ENCODE assay signal across 19 mouse cellular contexts in genomic region chr6:53259841-53260240, GRCm38 (mm10). TPM values are rescaled to one million over a fixed set of nuclear protein-coding genes. Genes with fewer than 3 reads are reported as not detected.
DNase-seq lines count a peak whose midpoint lies in the region; ATAC-seq lines count a peak whose summit lies in the region.
"Had no signal": no experiment of that assay in that cellular context is flagged by ENCODE, and none has a peak within 500 bp of the region (broad histone marks: within the 10 kb centered on the region; RNA-seq: fewer than 3 reads in every experiment).

No protein-coding gene starts in this region.

- no peaks in the 10 kb centered on the region for H3K36me3 ChIP-seq in forebrain, embryonic 14.5 days (ENCODE audit: control insufficient read depth, insufficient read depth, low read length)
- H3K36me3 ChIP-seq in limb, embryonic 10.5 days = no peaks in the 10 kb centered on the region
- H3K36me3 ChIP-seq: embryonic facial prominence, embryonic 13.5 days; forebrain, embryonic 12.5 days; heart, embryonic 10.5 days; hindbrain, embryonic 12.5 days had no signal

- 97% methylated on average over 3 of the region's 3 CpGs for WGBS in forebrain, embryonic 14.5 days
- 94% methylated on average over 3 of the region's 3 CpGs for WGBS in limb, embryonic 10.5 days

- H3K4me2 ChIP-seq in forebrain, embryonic 14.5 days (ENCODE audit: low read length) = no peak overlapping the region
- H3K4me2 ChIP-seq: embryonic facial prominence, embryonic 13.5 days; forebrain, embryonic 12.5 days; hindbrain, embryonic 12.5 days had no signal

- H3K9ac ChIP-seq in forebrain, embryonic 14.5 days (ENCODE audit: low read length) = no peak overlapping the region
- H3K9ac ChIP-seq: embryonic facial prominence, embryonic 13.5 days; forebrain, embryonic 12.5 days; hindbrain, embryonic 12.5 days had no signal

- H3K4me3 ChIP-seq in forebrain, embryonic 14.5 days (ENCODE audit: low read depth, low read length) = no peak overlapping the region
- H3K4me3 ChIP-seq in limb, embryonic 10.5 days = no peak overlapping the region
- H3K4me3 ChIP-seq: embryonic facial prominence, embryonic 13.5 days; forebrain, embryonic 12.5 days; heart, embryonic 10.5 days; hindbrain, embryonic 12.5 days had no signal

- ATAC-seq in forebrain, embryonic 14.5 days = no peak
- ATAC-seq: hindbrain, embryonic 16.5 days; inflammation-experienced regulatory T-cells, adult 6 months; intestine, postnatal 0 days had no signal

- H3K4me1 ChIP-seq in forebrain, embryonic 14.5 days (ENCODE audit: control insufficient read depth, insufficient read depth, low read length) = no peaks in the 10 kb centered on the region
- H3K4me1 ChIP-seq in limb, embryonic 10.5 days = peaks cover 9% of the 10 kb centered on the region; the same call in 1 of the 2 replicates
- H3K4me1 ChIP-seq: forebrain, embryonic 12.5 days; heart, embryonic 10.5 days had no signal

- H3K9me3 ChIP-seq in forebrain, embryonic 14.5 days (replicated peaks; ENCODE audit: control insufficient read depth, low read length) = no peaks in the 10 kb centered on the region
- H3K9me3 ChIP-seq in limb, embryonic 10.5 days (replicated peaks) = no peaks in the 10 kb centered on the region
- H3K9me3 ChIP-seq: forebrain, embryonic 12.5 days; heart, embryonic 10.5 days; hindbrain, embryonic 12.5 days had no signal

- no peaks in the 10 kb centered on the region for H3K27me3 ChIP-seq in forebrain, embryonic 14.5 days (replicated peaks; ENCODE audit: control insufficient read depth, insufficient read depth, low read length)
- no peaks in the 10 kb centered on the region; the same call in 1 of the 2 replicates for H3K27me3 ChIP-seq in limb, embryonic 10.5 days (ENCODE audit: low read depth, poor library complexity, severe bottlenecking)
- H3K27me3 ChIP-seq: embryonic facial prominence, embryonic 13.5 days; forebrain, embryonic 12.5 days; hindbrain, embryonic 12.5 days had no signal

- intact Hi-C loops in gastrocnemius, postnatal 36 days (cut with DNase I) = loop anchor here (10.0 kb wide), 1 partner anchor 395 kb away; no protein-coding TSS in a partner anchor

- H3K27ac ChIP-seq in forebrain, embryonic 14.5 days (ENCODE audit: low read depth, low read length) = no peak overlapping the region
- H3K27ac ChIP-seq in limb, embryonic 10.5 days = no peak overlapping the region
- H3K27ac ChIP-seq: embryonic facial prominence, embryonic 13.5 days; forebrain, embryonic 12.5 days; heart, embryonic 10.5 days; hindbrain, embryonic 12.5 days had no signal

- DNase-seq in cerebellum, adult 11-12 months = peak; percentile 82
- peak; percentile 65 for DNase-seq in cerebellum, adult 8-10 months
- peak; percentile 51 to 65 for DNase-seq in cerebellum, postnatal 14 days
- DNase-seq in forebrain, embryonic 14.5 days (ENCODE audit: low spot score) = no peak
- DNase-seq in limb, embryonic 10.5 days (ENCODE audit: low spot score) = no peak
- no peak for DNase-seq in gastrocnemius, postnatal 36 days
- DNase-seq: adrenal gland, adult 2 months; adrenal gland, postnatal 36 days; heart, adult 18-20 months; heart, postnatal 10 days; heart, postnatal 4 days; kidney, adult 9 months had no signal

RNA-seq across cellular contexts. Expression of gene Creb5, which starts 27.2 kb away (rescaled TPM):
- polyA plus RNA-seq in forebrain, embryonic 14.5 days (2014; fragmentation: Nextera tagmentation; extraction: Ambion mirVana) = 8.5 and 9.4 TPM in 2 replicates
- 5.3 and 12.1 TPM in 2 replicates for polyA plus RNA-seq in limb, embryonic 10.5 days (2016; fragmentation: Nextera tagmentation; extraction: Ambion mirVana)
- total RNA-seq in gastrocnemius, postnatal 36 days (2021) = 1 to 10 TPM; 7.1 to 7.8 TPM

Comparison
In these comparisons a context has a peak if more than half of its experiments do, and no peak if none do; other contexts are left out.
1. DNase-seq: peak in cerebellum, adult 11-12 months (single experiment), cerebellum, adult 8-10 months (single experiment) and cerebellum, postnatal 14 days (2 of 2); none in forebrain, embryonic 14.5 days (single experiment), limb, embryonic 10.5 days (single experiment) and gastrocnemius, postnatal 36 days (0 of 2).